Mouse (Mus musculus) neural tube, embryonic 11.5 days (tissue): ENCODE measurements around the gene Tfcp2. TPM values are rescaled to one million over a fixed set of nuclear protein-coding genes. Genes with fewer than 3 reads are reported as not detected.

Experiments used
- ATAC-seq: fragments of 200-750 bp; cut with Nextera tagmentation; 2 replicates; pipeline ENCODE4 v1.8.0; 2017; ENCODE audit warnings: moderate number of reproducible peaks, mild to moderate bottlenecking, moderate TSS enrichment, moderate library complexity; ENCODE audit not compliant: insufficient read depth, low FRiP score, low TSS enrichment
- DNase-seq: peaks from one replicate; pipeline ENCODE4 v3.0.0-alpha.2; 2015; ENCODE audit warnings: low spot score
- H3K27ac ChIP-seq: fragments of 300-500 bp; sonication (generic); 2 replicates; pipeline ENCODE4 v1.5.1; 2014; ENCODE audit warnings: low read depth, mild to moderate bottlenecking, low read length
- H3K27me3 ChIP-seq: fragments of 300-500 bp; sonication (generic); 2 replicates; pipeline ENCODE4 v1.6.1; 2014; ENCODE audit warnings: mild to moderate bottlenecking, low read length, mixed read lengths; ENCODE audit not compliant: control insufficient read depth, insufficient read depth
- H3K36me3 ChIP-seq: fragments of 300-500 bp; sonication (generic); 2 replicates; pipeline ENCODE4 v1.6.1; 2014; ENCODE audit warnings: mild to moderate bottlenecking, low read length, moderate library complexity, mixed read lengths; ENCODE audit not compliant: control insufficient read depth, insufficient read depth
- H3K4me1 ChIP-seq: fragments of 300-500 bp; sonication (generic); 2 replicates; pipeline ENCODE4 v1.6.1; 2014; ENCODE audit warnings: low read length, mixed read lengths; ENCODE audit not compliant: control insufficient read depth, insufficient read depth
- H3K4me2 ChIP-seq: fragments of 300-500 bp; sonication (generic); 2 replicates; pipeline ENCODE4 v1.6.1; 2014; ENCODE audit warnings: low read depth, mild to moderate bottlenecking, moderate library complexity
- H3K4me3 ChIP-seq: fragments of 300-500 bp; sonication (generic); 2 replicates; pipeline ENCODE4 v1.5.1; 2014; ENCODE audit warnings: low read depth, low read length
- H3K9ac ChIP-seq: fragments of 300-500 bp; sonication (generic); 2 replicates; pipeline ENCODE4 v1.6.1; 2014; ENCODE audit warnings: mild to moderate bottlenecking, low read length
- H3K9me3 ChIP-seq: fragments of 300-500 bp; sonication (generic); 2 replicates; pipeline ENCODE4 v1.6.1; 2016; ENCODE audit warnings: low read length; ENCODE audit not compliant: control insufficient read depth
- WGBS: fragments of 180-500 bp; shearing (Covaris S2); extraction: QIAGEN DNeasy Blood & Tissue Kit; methylation state at CpG from one replicate; pipeline ENCODE4 v1.1.7; 2014; 5-methylcytosine and 5-hydroxymethylcytosine counted together
- polyA plus RNA-seq: library from polyadenylated mRNA; unstranded; fragments of >200 nt; fragmentation: Nextera tagmentation; extraction: Ambion mirVana; gene quantifications from 2 replicates; pipeline ENCODE4 v1.2.1, GENCODE M21; 2014

Gene Tfcp2
- polyA plus RNA-seq, 1 experiment from 2014 or later, result 30.2 TPM

GRCm38 (mm10) chr15:100452486-100452885, 99.3 kb downstream of the Tfcp2 start:
- no peak for ATAC-seq
- Histone ChIP-seq H3K36me3 (no peaks in the 10 kb centered on the region), H3K9me3 (no peaks in the 10 kb centered on the region), H3K4me3 (no peak overlapping the region), H3K9ac (no peak overlapping the region), H3K27ac (no peak overlapping the region), H3K27me3 (no peaks in the 10 kb centered on the region), H3K4me1 (no peaks in the 10 kb centered on the region), H3K4me2 (no peak overlapping the region)
- DNase-seq, result no peak
- 81% methylated on average over 11 of the region's 11 CpGs for WGBS

DNA sequence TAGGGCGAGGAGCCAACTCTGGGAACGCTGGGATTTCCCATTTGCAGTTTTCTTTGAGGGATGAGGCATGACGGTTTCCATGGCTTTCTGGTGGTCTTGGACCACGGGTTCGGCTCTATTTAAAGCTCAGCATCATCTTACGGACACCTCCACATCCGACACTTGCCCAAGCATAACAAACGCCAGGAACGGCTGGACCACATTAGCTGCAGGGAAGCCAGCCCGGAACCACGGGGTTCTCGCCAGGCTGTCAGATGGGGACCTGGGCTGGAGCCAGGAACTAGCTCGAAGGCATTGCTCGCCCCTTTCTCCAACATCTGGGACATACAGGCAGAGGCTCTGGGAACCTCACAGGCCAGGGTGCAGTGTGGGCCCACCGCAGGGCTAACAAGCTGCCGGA, 100.6 kb downstream of the Tfcp2 start:
- no peak for ATAC-seq
- no peak overlapping the region for H3K4me3 ChIP-seq
- no peak for DNase-seq

GRCm38 (mm10) chr15:100449495-100449894, 102.3 kb downstream of the Tfcp2 start:
- Histone ChIP-seq H3K4me2 (no peak overlapping the region), H3K4me3 (no peak overlapping the region), H3K4me1 (no peaks in the 10 kb centered on the region), H3K9ac (no peak overlapping the region), H3K27ac (no peak overlapping the region), H3K27me3 (no peaks in the 10 kb centered on the region), H3K36me3 (no peaks in the 10 kb centered on the region), H3K9me3 (no peaks in the 10 kb centered on the region)
- WGBS, result 93% methylated on average over 3 of the region's 3 CpGs
- ATAC-seq, result no peak
- no peak for DNase-seq

More for the DNA sequence above, 100.6 kb downstream of the Tfcp2 start:
- no peak overlapping the region for H3K9ac ChIP-seq
- no peaks in the 10 kb centered on the region for H3K27me3 ChIP-seq
- no peak overlapping the region for H3K27ac ChIP-seq
- 81% methylated on average over 16 of the region's 16 CpGs for WGBS
- no peaks in the 10 kb centered on the region for H3K36me3 ChIP-seq
- no peak overlapping the region for H3K4me2 ChIP-seq
- no peaks in the 10 kb centered on the region for H3K4me1 ChIP-seq
- no peaks in the 10 kb centered on the region for H3K9me3 ChIP-seq

DNA sequence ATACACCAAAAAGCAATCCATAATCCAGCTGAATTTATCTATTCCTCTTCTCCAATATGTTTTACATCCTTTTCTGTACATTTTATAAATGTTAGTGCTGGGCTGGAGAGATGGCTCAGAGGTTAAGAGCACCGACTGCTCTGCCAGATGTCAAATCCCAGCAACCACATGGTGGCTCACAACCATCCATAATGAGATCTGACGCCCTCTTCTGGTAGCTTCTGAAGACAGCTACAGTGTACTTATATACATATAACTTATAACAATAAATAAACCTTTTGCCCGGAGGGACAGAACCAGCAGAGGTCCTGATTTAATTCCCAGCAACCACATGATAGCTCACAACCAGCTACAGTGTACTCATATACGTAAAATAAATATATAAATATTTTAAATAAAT, 103.2 kb downstream of the Tfcp2 start:
- Histone ChIP-seq H3K9me3 (no peaks in the 10 kb centered on the region), H3K9ac (no peak overlapping the region), H3K27ac (no peak overlapping the region), H3K27me3 (no peaks in the 10 kb centered on the region), H3K4me1 (no peaks in the 10 kb centered on the region), H3K4me3 (no peak overlapping the region), H3K4me2 (no peak overlapping the region), H3K36me3 (no peaks in the 10 kb centered on the region)
- 71% methylated on average over 4 of the region's 4 CpGs for WGBS
- DNase-seq, result no peak
- no peak for ATAC-seq

Other genes with a start within 250 kb of the Tfcp2 start
- gene Mettl7a1, start 247.9 kb downstream of the Tfcp2 start, polyA plus RNA-seq, result 3.1 and 3.8 TPM in 2 replicates
- not detected in 2 replicates for gene Mettl7a3, start 217.1 kb downstream of the Tfcp2 start, polyA plus RNA-seq
- gene Methig1, start 198.9 kb downstream of the Tfcp2 start, polyA plus RNA-seq, result 0.16 TPM in 1 of 2 replicates, not detected in the other
- 0.15 TPM in 1 of 2 replicates, not detected in the other for gene Mettl7a2, start 198.8 kb downstream of the Tfcp2 start, polyA plus RNA-seq
- gene Higd1c, start 187.5 kb downstream of the Tfcp2 start, polyA plus RNA-seq, result not detected in 2 replicates
- 0.08 TPM in 1 of 2 replicates, not detected in the other for gene Gm5475, start 129.9 kb downstream of the Tfcp2 start, polyA plus RNA-seq
- gene Slc11a2, start 126.9 kb downstream of the Tfcp2 start, polyA plus RNA-seq, result 18.2 and 21.6 TPM in 2 replicates
- 47.3 and 51.1 TPM in 2 replicates for gene Letmd1, start 83.0 kb downstream of the Tfcp2 start, polyA plus RNA-seq
- gene Csrnp2, start 56.5 kb downstream of the Tfcp2 start, polyA plus RNA-seq, result 28.9 and 29.9 TPM in 2 replicates
- 12.1 and 12.5 TPM in 2 replicates for gene Pou6f1, start 48.0 kb upstream of the Tfcp2 start, polyA plus RNA-seq
- 243 and 250 TPM in 2 replicates for gene Dazap2, start 63.3 kb upstream of the Tfcp2 start, polyA plus RNA-seq
- 3.7 and 3.8 TPM in 2 replicates for gene Smagp, start 84.9 kb upstream of the Tfcp2 start, polyA plus RNA-seq
- 3.6 and 5.1 TPM in 2 replicates for gene Bin2, start 117.5 kb upstream of the Tfcp2 start, polyA plus RNA-seq
- 1.3 and 4.7 TPM in 2 replicates for gene Cela1, start 135.9 kb upstream of the Tfcp2 start, polyA plus RNA-seq
- gene Galnt6, start 177.4 kb upstream of the Tfcp2 start, polyA plus RNA-seq, result 0.11 TPM in 1 of 2 replicates, not detected in the other
- 7.9 and 11.3 TPM in 2 replicates for gene Slc4a8, start 209.7 kb upstream of the Tfcp2 start, polyA plus RNA-seq